Mouse (Mus musculus): Measurements from ENCODE around the gene Ccdc58. TPM values are rescaled to one million over a fixed set of nuclear protein-coding genes. Genes with fewer than 3 reads are reported as not detected.

Ccdc58 gene
- polyA plus RNA-seq, 1 experiment from 2014 or later: 76.8 TPM

Other genes starting within 250 kb of the Ccdc58 start
- gene Parp14, start 200.1 kb upstream of the Ccdc58 start, polyA plus RNA-seq (2016; fragmentation: Nextera tagmentation; extraction: Ambion mirVana): 0.15 and 0.28 TPM in 2 replicates
- gene Parp9, start 133.2 kb upstream of the Ccdc58 start, polyA plus RNA-seq (2016; fragmentation: Nextera tagmentation; extraction: Ambion mirVana): 2.6 and 3.7 TPM in 2 replicates
- gene Dtx3l, start 132.5 kb upstream of the Ccdc58 start, polyA plus RNA-seq (2016; fragmentation: Nextera tagmentation; extraction: Ambion mirVana): 4.8 and 4.9 TPM in 2 replicates
- gene Kpna1, start 92.9 kb upstream of the Ccdc58 start, polyA plus RNA-seq (2016; fragmentation: Nextera tagmentation; extraction: Ambion mirVana): 90.1 and 96.3 TPM in 2 replicates
- 12.1 TPM in 2 replicates for gene Wdr5b, start 30.5 kb upstream of the Ccdc58 start, polyA plus RNA-seq (2016; fragmentation: Nextera tagmentation; extraction: Ambion mirVana)
- 219 and 249 TPM in 2 replicates for gene Fam162a, start 91 bp upstream of the Ccdc58 start, polyA plus RNA-seq (2016; fragmentation: Nextera tagmentation; extraction: Ambion mirVana)
- gene Csta1, start 59.6 kb downstream of the Ccdc58 start, polyA plus RNA-seq (2016; fragmentation: Nextera tagmentation; extraction: Ambion mirVana): not detected in 2 replicates
- not detected in 2 replicates for gene Stfa2l1, start 85.1 kb downstream of the Ccdc58 start, polyA plus RNA-seq (2016; fragmentation: Nextera tagmentation; extraction: Ambion mirVana)
- 1.5 TPM in 1 of 2 replicates, not detected in the other for gene Gm5483, start 112.5 kb downstream of the Ccdc58 start, polyA plus RNA-seq (2016; fragmentation: Nextera tagmentation; extraction: Ambion mirVana)
- not detected in 2 replicates for gene Gm5416, start 138.7 kb downstream of the Ccdc58 start, polyA plus RNA-seq (2016; fragmentation: Nextera tagmentation; extraction: Ambion mirVana)
- not detected in 2 replicates for gene 2010005H15Rik, start 149.8 kb downstream of the Ccdc58 start, polyA plus RNA-seq (2016; fragmentation: Nextera tagmentation; extraction: Ambion mirVana)
- gene Stfa1, start 205.3 kb downstream of the Ccdc58 start, polyA plus RNA-seq (2016; fragmentation: Nextera tagmentation; extraction: Ambion mirVana): 1.3 and 2.0 TPM in 2 replicates